Mouse (Mus musculus): ENCODE data around the gene Gm5460. TPM values are rescaled to one million over a fixed set of nuclear protein-coding genes. Genes with fewer than 3 reads are reported as not detected.

Gene Gm5460
- total RNA-seq (2012; rRNA removed) (not detected in 2 replicates), polyA plus RNA-seq (2012; ENCODE audit: insufficient read depth in 1 of 2, insufficient read length in 2 of 2, low read depth in 1 of 2, low replicate concordance in 2 of 2, missing spikeins in 1 of 2) (not detected)

- H3K4me3 ChIP-seq (ENCODE audit: control insufficient read depth in 1 of 2, insufficient read depth in 1 of 2, low read depth in 2 of 2, low read length in 2 of 2): no peak within 1 kb of the TSS
- no peaks in the 10 kb centered on the region for H3K9me3 ChIP-seq (replicated peaks; ENCODE audit: insufficient read depth, low read length)
- DNase-seq (ENCODE audit: low read depth, low spot score): no peak
- H3K36me3 ChIP-seq (ENCODE audit: control insufficient read depth in 1 of 2, insufficient read depth in 2 of 2, low read length in 2 of 2): no peaks in the 10 kb centered on the region
- H3K9ac ChIP-seq (ENCODE audit: control insufficient read depth, low read depth, low read length, poor library complexity, severe bottlenecking): no peak within 1 kb of the TSS
- TF ChIP-seq ZNF384 (IDR thresholded peaks at IDR 0.05; ENCODE audit: low read depth, low read length) (no peak), MXI1 (IDR thresholded peaks at IDR 0.05; ENCODE audit: low read depth, low read length) (no peak), SIN3A (IDR thresholded peaks at IDR 0.05; ENCODE audit: low read length) (no peak), BHLHE40 (IDR thresholded peaks at IDR 0.05; ENCODE audit: borderline replicate concordance, low read depth, low read length) (no peak), MEF2A (IDR thresholded peaks at IDR 0.05; ENCODE audit: extremely low read depth, insufficient replicate concordance, low read depth, low read length, poor library complexity, severe bottlenecking) (no peak), GATA1 (IDR thresholded peaks at IDR 0.05; ENCODE audit: low read depth, low read length) (no peak), ZKSCAN1 (IDR thresholded peaks at IDR 0.05; ENCODE audit: low read depth, low read length) (no peak), NRF1 (IDR thresholded peaks at IDR 0.05; ENCODE audit: insufficient read depth, low read depth, low read length, poor library complexity, severe bottlenecking) (no peak), TCF12 (IDR thresholded peaks at IDR 0.05; ENCODE audit: low read depth, low read length) (no peak), RAD21 (IDR thresholded peaks at IDR 0.05; ENCODE audit: low read depth, low read length) (no peak), E2F4 (IDR thresholded peaks at IDR 0.05; ENCODE audit: borderline replicate concordance, low read depth, low read length) (no peak)
- H3K27ac ChIP-seq (ENCODE audit: control insufficient read depth, low read depth, low read length): no peak within 1 kb of the TSS
- H3K27me3 ChIP-seq (ENCODE audit: control insufficient read depth in 1 of 2, insufficient read depth in 2 of 2, low read length in 2 of 2): no peaks in the 10 kb centered on the region
- H3K4me1 ChIP-seq (ENCODE audit: control insufficient read depth in 1 of 2, insufficient read depth in 2 of 2, low read length in 2 of 2): no peaks in the 10 kb centered on the region
- no peaks in the 10 kb centered on the region for H3K79me2 ChIP-seq (ENCODE audit: control insufficient read depth, insufficient read depth, low read length, poor library complexity)
Observed at GRCm38 (mm10) chr14:34016381-34016780, at the start of gene Gm5460. Gene Gm5460, plus strand, starts transcription at chr14:34016758.

- no peaks in the 10 kb centered on the region for H3K27me3 ChIP-seq (ENCODE audit: control insufficient read depth in 1 of 2, insufficient read depth in 2 of 2, low read length in 2 of 2)
- TF ChIP-seq RCOR1 (IDR thresholded peaks at IDR 0.05; ENCODE audit: low read depth, low read length) (no peak), TAL1 (IDR thresholded peaks at IDR 0.05; ENCODE audit: low read length) (no peak), KAT2A (conservative IDR thresholded peaks at IDR 0.05; ENCODE audit: low read depth, low read length) (no peak), TBP (IDR thresholded peaks at IDR 0.05; ENCODE audit: low read depth, low read length) (no peak), POLR2AphosphoS5 (IDR thresholded peaks at IDR 0.05; ENCODE audit: borderline replicate concordance, low read depth, low read length) (no peak), JUND (IDR thresholded peaks at IDR 0.05; ENCODE audit: low read depth, low read length) (no peak), NRF1 (IDR thresholded peaks at IDR 0.05; ENCODE audit: insufficient read depth, low read depth, low read length, poor library complexity, severe bottlenecking) (no peak), MEF2A (IDR thresholded peaks at IDR 0.05; ENCODE audit: extremely low read depth, insufficient replicate concordance, low read depth, low read length, poor library complexity, severe bottlenecking) (no peak), GATA1 (IDR thresholded peaks at IDR 0.05; ENCODE audit: low read depth, low read length) (no peak), ZNF384 (IDR thresholded peaks at IDR 0.05; ENCODE audit: low read depth, low read length) (no peak), CTCF (IDR thresholded peaks at IDR 0.05 in 2 of 3, conservative IDR thresholded peaks at IDR 0.05 in 1 of 3; ENCODE audit: control insufficient read depth in 1 of 3, insufficient read depth in 1 of 3, low read depth in 2 of 3, low read length in 3 of 3, poor library complexity in 1 of 3, severe bottlenecking in 1 of 3) (no peak), NELFE (IDR thresholded peaks at IDR 0.05; ENCODE audit: low read depth, low read length) (no peak), HCFC1 (IDR thresholded peaks at IDR 0.05; ENCODE audit: low read depth, low read length) (no peak), GABPA (IDR thresholded peaks at IDR 0.05; ENCODE audit: low read depth, low read length) (no peak)
- H3K27ac ChIP-seq (ENCODE audit: control insufficient read depth, low read depth, low read length): no peak overlapping the region
- H3K9me3 ChIP-seq (replicated peaks; ENCODE audit: insufficient read depth, low read length): no peaks in the 10 kb centered on the region
- no peaks in the 10 kb centered on the region for H3K36me3 ChIP-seq (ENCODE audit: control insufficient read depth in 1 of 2, insufficient read depth in 2 of 2, low read length in 2 of 2)
- no peaks in the 10 kb centered on the region for H3K4me1 ChIP-seq (ENCODE audit: control insufficient read depth in 1 of 2, insufficient read depth in 2 of 2, low read length in 2 of 2)
- no peak overlapping the region for H3K9ac ChIP-seq (ENCODE audit: control insufficient read depth, low read depth, low read length, poor library complexity, severe bottlenecking)
- no peak for DNase-seq (ENCODE audit: low read depth, low spot score)
- H3K79me2 ChIP-seq (ENCODE audit: control insufficient read depth, insufficient read depth, low read length, poor library complexity): no peaks in the 10 kb centered on the region
- no peak overlapping the region for H3K4me3 ChIP-seq (ENCODE audit: control insufficient read depth in 1 of 2, insufficient read depth in 1 of 2, low read depth in 2 of 2, low read length in 2 of 2)
Observed at GRCm38 (mm10) chr14:33972679-33973078, 43.9 kb upstream of the Gm5460 start.

Measured in MEL (cell line).